25 mouse cellular contexts compared by ENCODE assay signal in the genomic region with DNA sequence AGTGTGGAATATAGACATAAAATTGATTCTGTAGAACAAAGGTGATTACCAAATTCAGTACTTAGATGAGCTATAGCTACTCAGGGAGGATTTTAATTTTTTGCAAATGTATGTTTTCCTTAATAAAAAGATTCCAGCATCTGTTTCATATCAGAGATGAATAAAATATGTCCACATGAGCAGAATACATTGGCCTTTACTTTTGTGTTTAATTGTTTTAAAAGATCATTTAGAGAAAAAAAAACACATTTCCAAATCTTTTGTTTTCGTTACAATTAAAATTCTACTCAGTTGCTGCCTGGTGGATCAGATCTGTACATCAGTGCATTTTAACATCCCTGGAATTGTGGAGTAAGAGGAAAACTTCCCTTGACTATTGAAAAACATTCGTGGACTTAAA. TPM values are rescaled to one million over a fixed set of nuclear protein-coding genes. Genes with fewer than 3 reads are reported as not detected.
A peak's percentile ranks its signal among the peaks of the same experiment; 100 is the strongest.
DNase-seq lines count a peak whose midpoint lies in the region; ATAC-seq and TF ChIP-seq lines count a peak whose summit lies in the region.
"Had no signal": no experiment of that assay in that cellular context is flagged by ENCODE, and none has a peak within 500 bp of the region (broad histone marks: within the 10 kb centered on the region; RNA-seq: fewer than 3 reads in every experiment).

TSS of gene Kera (plus strand) at position 301 of the 400 bp plus-strand sequence.

- no peaks in the 10 kb centered on the region for H3K4me1 ChIP-seq in midbrain, embryonic 11.5 days (ENCODE audit: control insufficient read depth, insufficient read depth, low read length)
- H3K4me1 ChIP-seq in midbrain, embryonic 15.5 days = no peaks in the 10 kb centered on the region
- 0 out of 2 replicates have a peak, but pooled peaks cover 4% of the 10 kb centered on the region for H3K4me1 ChIP-seq in limb, embryonic 14.5 days (ENCODE audit: control insufficient read depth, insufficient read depth, low read length)
- H3K4me1 ChIP-seq: forebrain, embryonic 12.5 days; heart, embryonic 15.5 days; hindbrain, embryonic 13.5 days had no signal

- intact Hi-C loops in gastrocnemius, adult 2 months (cut with DNase I) = no loop called here

- no peaks in the 10 kb centered on the region for H3K36me3 ChIP-seq in midbrain, embryonic 11.5 days (ENCODE audit: control insufficient read depth, insufficient read depth, low read length)
- H3K36me3 ChIP-seq in midbrain, embryonic 15.5 days (replicated peaks) = no peaks in the 10 kb centered on the region
- H3K36me3 ChIP-seq in limb, embryonic 14.5 days (ENCODE audit: control insufficient read depth, insufficient read depth, low read length) = no peaks in the 10 kb centered on the region
- H3K36me3 ChIP-seq: forebrain, embryonic 12.5 days; heart, embryonic 15.5 days; hindbrain, embryonic 13.5 days had no signal

- H3K4me2 ChIP-seq in midbrain, embryonic 11.5 days = no peak within 1 kb of the TSS
- H3K4me2 ChIP-seq in midbrain, embryonic 15.5 days = no peak within 1 kb of the TSS
- H3K4me2 ChIP-seq in limb, embryonic 14.5 days (replicated peaks; ENCODE audit: low read depth, low read length, severe bottlenecking) = no peak within 1 kb of the TSS
- H3K4me2 ChIP-seq: forebrain, embryonic 12.5 days; heart, embryonic 11.5 days; heart, embryonic 15.5 days; hindbrain, embryonic 13.5 days had no signal

- peak within 1 kb of the TSS; percentile 3 for H3K4me3 ChIP-seq in gastrocnemius, adult 2 months
- H3K4me3 ChIP-seq in midbrain, embryonic 11.5 days (ENCODE audit: low read depth, low read length) = no peak within 1 kb of the TSS
- no peak within 1 kb of the TSS for H3K4me3 ChIP-seq in midbrain, embryonic 15.5 days
- H3K4me3 ChIP-seq in limb, embryonic 14.5 days (replicated peaks; ENCODE audit: low read length) = no peak within 1 kb of the TSS
- H3K4me3 ChIP-seq: forebrain, embryonic 12.5 days; heart, adult 2 months; heart, embryonic 15.5 days; hindbrain, embryonic 13.5 days had no signal

- no peaks in the 10 kb centered on the region for H3K9me3 ChIP-seq in midbrain, embryonic 11.5 days (ENCODE audit: control insufficient read depth, low read length)
- no peaks in the 10 kb centered on the region for H3K9me3 ChIP-seq in midbrain, embryonic 15.5 days
- H3K9me3 ChIP-seq in limb, embryonic 14.5 days (ENCODE audit: control insufficient read depth, low read length) = no peaks in the 10 kb centered on the region
- H3K9me3 ChIP-seq: forebrain, embryonic 12.5 days; heart, embryonic 15.5 days; hindbrain, embryonic 13.5 days had no signal

- no peak within 1 kb of the TSS for H3K9ac ChIP-seq in midbrain, embryonic 11.5 days (ENCODE audit: low read length)
- no peak within 1 kb of the TSS for H3K9ac ChIP-seq in midbrain, embryonic 15.5 days
- no peak within 1 kb of the TSS for H3K9ac ChIP-seq in limb, embryonic 14.5 days (ENCODE audit: low read depth, low read length, severe bottlenecking)
- H3K9ac ChIP-seq: forebrain, embryonic 12.5 days; heart, embryonic 15.5 days; hindbrain, embryonic 13.5 days had no signal

- ATAC-seq in midbrain, embryonic 11.5 days (ENCODE audit: low FRiP score) = no peak
- ATAC-seq in midbrain, embryonic 15.5 days (replicated peaks) = no peak
- no peak for ATAC-seq in limb, embryonic 14.5 days (ENCODE audit: low FRiP score, low read depth)
- no peak for ATAC-seq in erythroblast, adult 5-6 weeks (replicated peaks; ENCODE audit: low FRiP score, poor library complexity, severe bottlenecking)
- ATAC-seq: forebrain, embryonic 16.5 days; hindbrain, postnatal 0 days had no signal

- TF ChIP-seq CTCF in gastrocnemius, adult 2 months (IDR thresholded peaks at IDR 0.05) = no peak

- WGBS in midbrain, embryonic 11.5 days = 80% methylated on average over 2 of the region's 2 CpGs
- 78% methylated on average over 2 of the region's 2 CpGs for WGBS in midbrain, embryonic 15.5 days
- 58% methylated on average over 2 of the region's 2 CpGs for WGBS in limb, embryonic 14.5 days

- no peak for TF ChIP-seq POLR2A in limb, embryonic 14.5 days (IDR thresholded peaks at IDR 0.05; ENCODE audit: borderline replicate concordance, extremely low read depth, insufficient read depth, insufficient read length)

- DNase-seq in gastrocnemius, adult 2 months = no peak
- no peak for DNase-seq in gastrocnemius, postnatal 25 days
- peak; percentile 59 for DNase-seq in midbrain, embryonic 11.5 days (ENCODE audit: low spot score, missing footprints)
- no peak for DNase-seq in limb, embryonic 14.5 days (ENCODE audit: low spot score)
- DNase-seq in lung, adult 18-20 months = no peak
- DNase-seq: adrenal gland, postnatal 14 days; cerebellum, adult 11-12 months; cerebellum, adult 9-10 months; cerebellum, postnatal 25 days; heart, adult 2 months; heart, postnatal 14 days had no signal

- peak within 1 kb of the TSS; percentile 46 for H3K27ac ChIP-seq in gastrocnemius, adult 2 months
- H3K27ac ChIP-seq in midbrain, embryonic 11.5 days (ENCODE audit: low read depth, low read length) = no peak within 1 kb of the TSS
- no peak within 1 kb of the TSS for H3K27ac ChIP-seq in midbrain, embryonic 15.5 days
- 0 out of 2 replicates have a peak within 1 kb of the TSS, but pooled peaks have one; percentile 33 for H3K27ac ChIP-seq in limb, embryonic 14.5 days (replicated peaks; ENCODE audit: low read depth, low read length)
- H3K27ac ChIP-seq: forebrain, embryonic 12.5 days; heart, adult 2 months; heart, embryonic 15.5 days; hindbrain, embryonic 13.5 days; hindbrain, postnatal 0 days had no signal

- no peaks in the 10 kb centered on the region for H3K27me3 ChIP-seq in midbrain, embryonic 11.5 days (ENCODE audit: control insufficient read depth, insufficient read depth, low read length)
- H3K27me3 ChIP-seq in midbrain, embryonic 15.5 days (replicated peaks) = no peaks in the 10 kb centered on the region
- H3K27me3 ChIP-seq in limb, embryonic 14.5 days (ENCODE audit: control insufficient read depth, insufficient read depth, low read length) = no peaks in the 10 kb centered on the region
- H3K27me3 ChIP-seq: forebrain, embryonic 12.5 days; heart, embryonic 15.5 days; hindbrain, embryonic 13.5 days had no signal

RNA-seq across cellular contexts. Expression of gene Kera, which starts in this region (rescaled TPM):
- total RNA-seq in gastrocnemius, adult 2 months (2021) = 10 to 100 TPM in 1 of 2 experiments, 1 to 10 TPM in 1; 4.0 to 28.1 TPM
- total RNA-seq in gastrocnemius, postnatal 25 days (2021) = 10 to 100 TPM in 1 of 2 experiments, 1 to 10 TPM in 1; 7.1 to 20.7 TPM
- 0.19 and 0.21 TPM in 2 replicates for polyA plus RNA-seq in midbrain, embryonic 11.5 days (2014; fragmentation: Nextera tagmentation; extraction: Ambion mirVana)
- polyA plus RNA-seq in midbrain, embryonic 15.5 days (2015; fragmentation: Nextera tagmentation; extraction: Ambion mirVana) = 0.35 TPM in 1 of 2 replicates, not detected in the other
- 119 and 122 TPM in 2 replicates for polyA plus RNA-seq in limb, embryonic 14.5 days (2012; rRNA removed)
- 151 and 180 TPM in 2 replicates for polyA plus RNA-seq in limb, embryonic 14.5 days (2014; fragmentation: Nextera tagmentation; extraction: Ambion mirVana)
- not detected in 2 replicates for total RNA-seq in erythroblast, adult 5-6 weeks (2015; ENCODE audit: low replicate concordance)
- not detected in 2 replicates for total RNA-seq in erythroblast, adult 5-6 weeks (2017; ENCODE audit: low replicate concordance)
- total RNA-seq: adrenal gland, adult 18-20 months; adrenal gland, postnatal 14 days; heart, adult 2 months; heart, postnatal 14 days; hematopoietic stem cell, adult 5-6 weeks; MEL had no signal
- polyA plus RNA-seq: C2C12; cortical plate, adult 2 months; forebrain, embryonic 16.5 days; frontal cortex, adult 2 months; hindbrain, embryonic 13.5 days; hindbrain, postnatal 0 days had no signal

Comparison
In these comparisons a context has a peak if more than half of its experiments do, and no peak if none do; other contexts are left out.
1. RNA of gene Kera (total RNA-seq): 4.0 to 28.1 TPM in gastrocnemius, adult 2 months and 7.1 to 20.7 TPM in gastrocnemius, postnatal 25 days; not detected in erythroblast, adult 5-6 weeks; every median in the first group is over 4 times any median in the second.
2. RNA of gene Kera (polyA plus RNA-seq): 119 to 180 TPM in limb, embryonic 14.5 days; 0.35 TPM in midbrain, embryonic 15.5 days and 0.19 to 0.21 TPM in midbrain, embryonic 11.5 days; every median in the first group is over 10 times any median in the second.
3. Peak in DNase-seq in midbrain, embryonic 11.5 days; RNA of the gene not detected or under 1 TPM.
4. H3K27ac ChIP-seq: peak in gastrocnemius, adult 2 months (single experiment) and limb, embryonic 14.5 days (single experiment); none in midbrain, embryonic 11.5 days (single experiment) and midbrain, embryonic 15.5 days (single experiment).